Mouse (Mus musculus) hindbrain, embryonic 11.5 days (tissue): ENCODE measurements around the gene Mtus2. TPM values are rescaled to one million over a fixed set of nuclear protein-coding genes. Genes with fewer than 3 reads are reported as not detected.

ENCODE experiments used
- ATAC-seq: fragments of 200-750 bp; cut with Nextera tagmentation; 2 replicates; pipeline ENCODE4 v1.8.0; 2017; ENCODE audit warnings: mild to moderate bottlenecking, moderate TSS enrichment, moderate library complexity; ENCODE audit not compliant: low FRiP score
- DNase-seq: peaks from one replicate; pipeline ENCODE4 v3.0.0-alpha.2; 2015; ENCODE audit warnings: low spot score
- H3K27ac ChIP-seq: fragments of 300-500 bp; sonication (generic); 2 replicates; pipeline ENCODE4 v1.5.1; 2014; ENCODE audit warnings: mild to moderate bottlenecking, low read depth, low read length
- H3K27me3 ChIP-seq: fragments of 300-500 bp; sonication (generic); 2 replicates; pipeline ENCODE4 v1.6.1; 2014; ENCODE audit warnings: mild to moderate bottlenecking, low read length, moderate library complexity, mixed read lengths; ENCODE audit not compliant: control insufficient read depth, insufficient read depth
- H3K36me3 ChIP-seq: fragments of 300-500 bp; sonication (generic); 2 replicates; pipeline ENCODE4 v1.6.1; 2014; ENCODE audit warnings: mild to moderate bottlenecking, low read length, moderate library complexity, mixed read lengths; ENCODE audit not compliant: control insufficient read depth, insufficient read depth
- H3K4me1 ChIP-seq: fragments of 300-500 bp; sonication (generic); replicated peaks from 2 replicates; pipeline ENCODE4 v1.6.1; 2014; ENCODE audit warnings: low read length, mixed read lengths; ENCODE audit not compliant: control insufficient read depth, insufficient read depth
- H3K4me2 ChIP-seq: fragments of 300-500 bp; sonication (generic); replicated peaks from 2 replicates; pipeline ENCODE4 v1.6.1; 2014; ENCODE audit warnings: mild to moderate bottlenecking, low read depth, low read length
- H3K4me3 ChIP-seq: fragments of 300-500 bp; sonication (generic); 2 replicates; pipeline ENCODE4 v1.5.1; 2014; ENCODE audit warnings: low read depth, low read length
- H3K9ac ChIP-seq: fragments of 300-500 bp; sonication (generic); 2 replicates; pipeline ENCODE4 v1.6.1; 2014; ENCODE audit warnings: low read depth, low read length
- H3K9me3 ChIP-seq: fragments of 300-500 bp; sonication (generic); 2 replicates; pipeline ENCODE4 v1.6.1; 2016; ENCODE audit warnings: low read length; ENCODE audit not compliant: control insufficient read depth
- WGBS: fragments of 180-500 bp; shearing (Covaris S2); extraction: QIAGEN DNeasy Blood & Tissue Kit; methylation state at CpG from one replicate; pipeline ENCODE4 v1.1.7; 2014; 5-methylcytosine and 5-hydroxymethylcytosine counted together
- polyA plus RNA-seq: library from polyadenylated mRNA; unstranded; fragments of >200 nt; fragmentation: Nextera tagmentation; extraction: Ambion mirVana; gene quantifications from 2 replicates; pipeline ENCODE4 v1.2.1, GENCODE M21; 2014

The Mtus2 gene
- polyA plus RNA-seq, 1 experiment from 2014 or later: 29.2 TPM

DNA sequence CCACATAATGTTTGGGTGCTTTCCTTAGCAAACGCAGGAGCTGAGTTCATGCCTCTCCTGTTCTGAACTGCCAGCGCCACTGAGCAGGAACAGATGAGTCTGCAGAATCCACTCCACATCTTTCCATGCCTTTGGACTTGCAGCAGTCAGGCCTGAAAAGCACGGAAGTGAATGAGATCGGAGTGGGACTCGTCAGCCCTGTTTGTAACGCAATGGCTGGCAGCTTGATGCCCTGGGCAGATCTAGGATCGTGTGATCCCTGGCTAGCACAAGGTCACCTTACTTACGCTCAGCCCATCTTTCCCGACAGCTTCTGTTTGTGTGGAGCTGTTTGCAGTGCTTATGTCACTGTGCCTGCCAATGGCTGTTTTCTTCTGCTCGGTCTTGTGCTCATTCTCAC, 137.5 kb downstream of the Mtus2 start:
- DNase-seq: no peak
- Histone ChIP-seq H3K9me3 (no peaks in the 10 kb centered on the region), H3K4me1 (no peaks in the 10 kb centered on the region), H3K9ac (no peak overlapping the region), H3K4me2 (no peak overlapping the region), H3K27ac (no peak overlapping the region), H3K27me3 (no peaks in the 10 kb centered on the region), H3K4me3 (no peak overlapping the region), H3K36me3 (no peaks in the 10 kb centered on the region)
- WGBS: 66% methylated on average over 10 of the region's 10 CpGs
- no peak for ATAC-seq

DNA sequence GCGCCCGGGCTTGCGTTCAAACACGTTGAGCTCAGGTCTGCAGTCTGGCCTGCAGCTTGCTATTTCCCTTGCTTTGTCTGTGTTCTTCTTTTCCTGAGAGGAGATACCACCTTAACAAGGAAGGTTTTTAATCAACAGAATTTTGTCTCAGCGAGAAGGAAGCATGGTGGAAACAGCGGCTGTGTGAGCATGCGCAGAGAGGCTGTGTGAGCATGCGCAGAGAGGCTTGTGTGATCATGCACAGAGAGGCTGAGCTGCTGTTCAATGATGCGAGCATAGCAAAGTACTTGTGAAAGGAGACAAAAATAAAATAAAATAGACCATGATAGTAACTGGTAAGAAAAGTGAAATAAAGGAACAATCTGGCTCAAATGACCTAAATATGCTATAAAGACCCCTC, 142.2 kb downstream of the Mtus2 start:
- no peaks in the 10 kb centered on the region for H3K27me3 ChIP-seq
- no peaks in the 10 kb centered on the region for H3K9me3 ChIP-seq
- WGBS: 94% methylated on average over 9 of the region's 9 CpGs
- no peaks in the 10 kb centered on the region for H3K36me3 ChIP-seq
- H3K4me2 ChIP-seq: no peak overlapping the region
- no peak overlapping the region for H3K4me3 ChIP-seq
- ATAC-seq (no peak), DNase-seq (no peak)
- H3K27ac ChIP-seq: no peak overlapping the region
- no peak overlapping the region for H3K9ac ChIP-seq
- H3K4me1 ChIP-seq: no peaks in the 10 kb centered on the region

DNA sequence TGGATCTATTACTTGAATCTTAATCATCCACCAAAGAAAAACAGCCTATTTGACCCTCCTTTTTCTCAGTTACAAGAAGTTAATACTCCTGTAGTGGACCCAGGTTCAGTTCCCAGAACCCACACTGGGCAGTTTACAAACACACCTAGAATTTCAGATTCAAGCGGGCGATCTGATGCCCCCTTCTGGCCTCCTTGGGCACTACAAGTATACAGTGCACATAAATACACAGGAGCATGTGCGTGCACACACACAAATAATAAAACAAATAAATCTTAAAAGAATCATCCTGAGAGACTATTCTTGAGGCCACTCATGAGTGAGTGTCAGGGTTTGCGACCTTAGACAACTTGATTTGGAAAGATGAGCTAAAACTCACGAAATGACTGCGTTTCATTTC, 150.2 kb downstream of the Mtus2 start:
- H3K4me3 ChIP-seq: no peak overlapping the region
- H3K27ac ChIP-seq: peak overlapping the region; percentile 56; the same call in 1 of the 2 replicates
- no peak overlapping the region for H3K9ac ChIP-seq
- H3K27me3 ChIP-seq: no peaks in the 10 kb centered on the region
- no peaks in the 10 kb centered on the region; the same call in 1 of the 2 replicates for H3K4me1 ChIP-seq
- peak; percentile 26 for DNase-seq
- H3K9me3 ChIP-seq: no peaks in the 10 kb centered on the region
- no peak overlapping the region for H3K4me2 ChIP-seq
- ATAC-seq: 0 out of 2 replicates have a peak, but pooled peaks have one; percentile 10
- 81% methylated on average over 6 of the region's 6 CpGs for WGBS
- H3K36me3 ChIP-seq: no peaks in the 10 kb centered on the region

DNA sequence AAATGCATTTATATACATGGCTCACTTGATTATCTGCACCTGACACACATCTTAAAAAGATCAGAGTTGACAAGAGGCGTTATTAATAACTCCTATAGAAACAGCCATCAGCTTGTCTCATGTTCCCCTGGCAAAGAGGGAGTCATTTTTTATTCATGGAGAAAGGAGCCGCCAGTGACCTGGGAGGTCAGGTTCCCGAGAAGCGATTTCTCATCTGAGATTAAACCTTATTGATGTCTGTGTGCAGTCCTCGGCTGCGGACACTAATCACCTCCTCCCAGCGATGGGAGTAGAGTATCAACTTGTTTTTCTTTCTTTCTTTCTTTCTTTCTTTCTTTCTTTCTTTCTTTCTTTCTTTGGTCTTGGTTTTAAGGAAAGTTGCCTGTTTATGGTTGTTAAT, 150.8 kb downstream of the Mtus2 start:
- peak; percentile 44 for DNase-seq
- ATAC-seq: peak; percentile 85
- no peak overlapping the region for H3K9ac ChIP-seq
- H3K36me3 ChIP-seq: no peaks in the 10 kb centered on the region
- peak overlapping the region; percentile 30 for H3K27ac ChIP-seq
- H3K4me1 ChIP-seq: no peaks in the 10 kb centered on the region; the same call in 1 of the 2 replicates
- no peak overlapping the region for H3K4me2 ChIP-seq
- no peaks in the 10 kb centered on the region for H3K9me3 ChIP-seq
- H3K27me3 ChIP-seq: no peaks in the 10 kb centered on the region
- no peak overlapping the region for H3K4me3 ChIP-seq
- WGBS: 35% methylated on average over 7 of the region's 7 CpGs

DNA sequence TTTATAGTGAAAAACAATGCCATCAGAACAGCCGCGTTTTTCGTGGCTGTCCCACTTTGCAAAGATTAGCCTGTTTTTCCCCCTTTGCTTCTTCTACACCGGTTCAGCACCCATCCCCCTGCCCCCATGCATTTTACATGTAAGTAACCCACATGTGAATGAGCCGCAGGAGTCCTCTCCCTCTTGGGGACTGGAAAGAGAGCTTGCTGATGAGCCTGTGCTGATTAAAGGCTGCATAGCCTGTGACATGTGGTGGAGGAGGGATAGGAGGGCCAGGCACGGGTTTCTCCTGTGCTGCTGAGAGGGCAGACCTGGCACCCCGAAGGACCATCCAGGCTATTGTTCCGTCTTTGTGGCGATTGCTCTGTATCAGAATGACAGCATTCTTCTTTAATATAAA, 151.2 kb downstream of the Mtus2 start:
- Histone ChIP-seq H3K27me3 (no peaks in the 10 kb centered on the region), H3K4me1 (no peaks in the 10 kb centered on the region; the same call in 1 of the 2 replicates), H3K36me3 (no peaks in the 10 kb centered on the region), H3K9ac (no peak overlapping the region), H3K4me2 (no peak overlapping the region), H3K27ac (peak overlapping the region; percentile 30), H3K9me3 (no peaks in the 10 kb centered on the region), H3K4me3 (no peak overlapping the region)
- WGBS: 49% methylated on average over 9 of the region's 9 CpGs
- peak; percentile 70; the same call in 1 of the 2 replicates for ATAC-seq
- DNase-seq: peak; percentile 19

DNA sequence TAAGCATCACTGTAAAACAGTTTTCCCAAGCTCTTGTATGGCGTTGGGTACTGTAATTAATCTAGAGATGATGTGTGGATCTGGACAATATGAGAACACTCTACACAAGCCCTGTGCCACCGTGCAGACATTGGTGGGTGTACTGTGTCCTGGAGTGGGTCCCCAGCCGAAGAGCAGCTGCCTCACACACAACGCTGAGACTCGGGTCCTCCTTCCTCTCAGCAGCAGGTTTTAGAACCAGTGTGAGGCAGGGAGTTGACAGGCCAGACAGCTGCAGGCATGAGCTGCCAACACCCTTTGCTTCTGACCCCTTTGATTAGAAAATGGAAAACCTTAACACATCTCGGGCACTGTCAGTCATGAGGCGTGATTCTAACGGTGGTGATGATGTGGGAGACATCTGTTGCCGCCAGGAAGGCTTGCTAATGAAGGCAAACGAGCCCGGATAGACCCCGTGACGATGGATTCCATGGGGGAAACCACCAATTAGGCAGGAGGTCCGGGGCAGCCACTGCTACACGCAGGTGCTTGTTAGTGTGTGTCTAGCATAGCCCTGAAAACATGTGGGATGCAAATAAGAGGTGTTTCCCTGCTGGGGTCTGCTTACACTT, 158.2 kb downstream of the Mtus2 start:
- WGBS: 77% methylated on average over 15 of the region's 15 CpGs
- no peaks in the 10 kb centered on the region for H3K36me3 ChIP-seq
- ATAC-seq: no peak; the same call in 1 of the 2 replicates
- H3K4me2 ChIP-seq: no peak overlapping the region
- no peak overlapping the region for H3K27ac ChIP-seq
- no peaks in the 10 kb centered on the region for H3K27me3 ChIP-seq
- no peaks in the 10 kb centered on the region for H3K4me1 ChIP-seq
- H3K9me3 ChIP-seq: no peaks in the 10 kb centered on the region
- no peak for DNase-seq
- no peak overlapping the region for H3K4me3 ChIP-seq
- H3K9ac ChIP-seq: no peak overlapping the region

DNA sequence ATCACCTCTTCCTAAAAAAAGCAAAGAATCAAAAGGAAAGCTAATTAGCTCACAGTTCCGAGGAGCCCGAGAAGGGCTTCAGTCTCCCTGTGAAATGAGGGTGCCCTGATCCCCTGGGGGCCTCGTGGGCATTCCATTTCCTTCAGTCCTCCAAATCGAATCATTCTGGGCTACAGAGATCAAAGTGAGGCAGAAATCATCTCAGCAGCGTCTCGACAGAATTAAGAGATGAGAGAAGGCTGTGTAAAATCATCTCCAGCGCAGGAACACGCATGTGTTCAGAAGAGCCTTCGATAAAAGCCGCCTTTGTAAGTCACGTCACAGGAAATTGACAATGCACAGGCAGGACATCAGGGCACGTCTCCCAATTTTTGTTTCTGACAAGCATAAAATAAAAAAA, 167.2 kb downstream of the Mtus2 start:
- ATAC-seq: no peak
- H3K4me3 ChIP-seq: no peak overlapping the region
- no peaks in the 10 kb centered on the region for H3K36me3 ChIP-seq
- DNase-seq: no peak
- WGBS: 80% methylated on average over 12 of the region's 12 CpGs
- H3K9ac ChIP-seq: no peak overlapping the region
- no peaks in the 10 kb centered on the region for H3K27me3 ChIP-seq
- H3K27ac ChIP-seq: no peak overlapping the region
- H3K9me3 ChIP-seq: no peaks in the 10 kb centered on the region
- H3K4me1 ChIP-seq: no peaks in the 10 kb centered on the region
- no peak overlapping the region for H3K4me2 ChIP-seq

DNA sequence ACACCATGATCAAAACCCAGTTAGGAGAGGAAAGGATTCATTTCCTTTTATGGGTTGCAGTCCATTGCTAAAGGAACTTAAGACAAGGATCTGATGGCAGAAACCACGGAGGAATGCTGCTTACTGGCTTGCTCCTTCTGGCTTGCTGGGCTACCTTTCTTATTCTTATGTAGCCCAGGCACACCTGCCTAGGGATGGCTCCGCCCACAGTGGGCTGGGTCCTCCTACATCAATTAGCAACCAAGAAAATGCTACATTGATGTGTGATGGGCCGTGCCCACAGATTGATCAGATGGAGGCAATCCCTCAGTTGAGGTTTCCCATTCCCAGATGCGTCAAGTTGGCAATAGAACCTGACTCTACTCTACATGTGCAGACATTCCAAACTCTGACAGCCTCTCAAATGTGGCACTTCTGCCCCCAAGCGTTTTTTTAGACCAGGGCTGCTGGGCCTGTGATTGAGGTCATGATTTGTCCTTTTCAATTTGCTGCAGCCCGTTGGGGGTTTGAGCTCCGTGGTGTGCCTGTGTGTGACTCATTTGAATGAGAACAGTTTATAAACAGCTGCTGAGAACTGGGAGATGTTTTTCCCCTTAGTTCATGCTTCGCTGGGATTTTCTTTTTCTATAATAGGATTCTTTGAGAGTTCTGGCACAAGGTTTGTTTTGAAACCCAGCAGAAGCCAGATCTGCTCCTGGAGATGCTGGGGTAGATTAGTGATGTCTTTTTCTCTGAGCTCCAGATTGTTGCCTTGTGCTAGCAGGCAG, 173.8 kb downstream of the Mtus2 start:
- no peak overlapping the region for H3K4me3 ChIP-seq
- DNase-seq (no peak), ATAC-seq (no peak)
- 49% methylated on average over 8 of the region's 8 CpGs for WGBS
- H3K4me2 ChIP-seq: no peak overlapping the region
- H3K27ac ChIP-seq: 0 out of 2 replicates have a peak overlapping the region, but pooled peaks have one; percentile 33
- H3K9ac ChIP-seq: no peak overlapping the region
- no peaks in the 10 kb centered on the region for H3K9me3 ChIP-seq
- H3K4me1 ChIP-seq: 0 out of 2 replicates have a peak, but pooled peaks cover 2% of the 10 kb centered on the region
- no peaks in the 10 kb centered on the region for H3K27me3 ChIP-seq
- no peaks in the 10 kb centered on the region for H3K36me3 ChIP-seq
